In the genomic region with DNA sequence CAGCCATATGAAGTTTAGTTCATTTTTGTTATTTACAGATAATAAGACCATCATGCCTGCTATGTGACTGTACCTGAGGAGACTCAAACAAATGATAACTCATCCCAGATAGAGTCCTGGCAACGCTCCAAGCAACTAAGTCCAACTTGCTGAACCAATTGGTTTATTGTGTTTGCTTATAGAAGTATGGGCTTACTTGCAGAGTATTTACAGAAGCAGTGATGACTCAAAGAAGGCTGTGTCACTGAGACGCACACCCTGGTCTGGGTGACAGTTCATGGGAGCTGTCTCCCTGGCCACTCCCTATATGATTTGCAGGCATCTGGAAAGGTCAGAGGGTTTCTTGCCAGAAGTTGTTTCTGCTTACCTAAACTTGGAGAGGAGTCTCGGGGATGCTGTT, we compare ENCODE assay signal across 19 mouse cellular contexts. TPM values are rescaled to one million over a fixed set of nuclear protein-coding genes. Genes with fewer than 3 reads are reported as not detected.
DNase-seq lines count a peak whose midpoint lies in the region.
"Had no signal": no experiment of that assay in that cellular context is flagged by ENCODE, and none has a peak within 500 bp of the region (broad histone marks: within the 10 kb centered on the region; RNA-seq: fewer than 3 reads in every experiment).

No protein-coding gene starts in this region.

- intact Hi-C loops in gastrocnemius, postnatal 14 days (cut with DNase I; ENCODE audit: low total_unique reads) = no loop called here

- 6% methylated on average over 3 of the region's 3 CpGs for WGBS in large intestine, adult 2 months

- peak; percentile 16 for DNase-seq in gastrocnemius, adult 18-20 months (ENCODE audit: low spot score)
- DNase-seq in gastrocnemius, postnatal 14 days = no peak
- DNase-seq in 3134 (ENCODE audit: extremely low read depth, insufficient read length, low spot score) = peak; percentile 9
- peak; percentile 34 for DNase-seq in adrenal gland, postnatal 10 days
- peak; percentile 90 for DNase-seq in large intestine, adult 2 months (ENCODE audit: low read depth, low spot score)
- DNase-seq in c-Kit-positive CD71-positive TER-119-positive erythroid progenitor cells, embryonic 14.5 days (ENCODE audit: low spot score) = no peak
- DNase-seq in cerebellum, postnatal 14 days = no peak
- no peak for DNase-seq in embryo, embryonic 10.5 days (ENCODE audit: low spot score)
- DNase-seq: cerebellum, adult 2 months; heart, postnatal 14 days; kidney, adult 11 months; kidney, postnatal 25 days; liver; liver, postnatal 0 days; midbrain, embryonic 14.5 days; retina, postnatal 1 day; spleen, adult 18-20 months; thymus, postnatal 14 days had no signal

RNA-seq across cellular contexts. Expression of gene Parm1, which starts 49.2 kb away (rescaled TPM):
- total RNA-seq in gastrocnemius, adult 18-20 months (2021) = 10 to 100 TPM; 18.2 to 21.7 TPM
- total RNA-seq in gastrocnemius, postnatal 14 days (2021) = 10 to 100 TPM in 1 of 2 experiments, 1 to 10 TPM in 1; 8.4 to 11.5 TPM
- total RNA-seq in adrenal gland, postnatal 10 days (2021) = 10 to 100 TPM; 31.8 to 35.7 TPM
- polyA plus RNA-seq in large intestine, adult 2 months (2012; rRNA removed) = 8.8 and 9.2 TPM in 2 replicates
- polyA plus RNA-seq: macrophage had no signal

Comparison
In these comparisons a context has a peak if more than half of its experiments do, and no peak if none do; other contexts are left out.
1. DNase-seq: peak in gastrocnemius, adult 18-20 months (single experiment), 3134 (single experiment), adrenal gland, postnatal 10 days (single experiment) and large intestine, adult 2 months (single experiment); none in gastrocnemius, postnatal 14 days (single experiment), c-Kit-positive CD71-positive TER-119-positive erythroid progenitor cells, embryonic 14.5 days (single experiment), cerebellum, postnatal 14 days (0 of 2) and embryo, embryonic 10.5 days (single experiment).